Mouse (Mus musculus): ENCODE data around the gene Hsd11b1. TPM values are rescaled to one million over a fixed set of nuclear protein-coding genes. Genes with fewer than 3 reads are reported as not detected.
"Not testable (repeated sequence)": the region's sequence is repeated elsewhere in the genome, so short reads cannot be mapped to it uniquely, and the experiment has no call there.

Hsd11b1 gene
- polyA plus RNA-seq, 1 experiment from 2014 or later: 0.89 TPM

- H3K4me2 ChIP-seq: no peak overlapping the region
- no peak overlapping the region for H3K27ac ChIP-seq
- no peak overlapping the region for H3K9ac ChIP-seq
- H3K4me1 ChIP-seq: no peaks in the 10 kb centered on the region
- no peaks in the 10 kb centered on the region for H3K9me3 ChIP-seq (replicated peaks)
- H3K36me3 ChIP-seq: no peaks in the 10 kb centered on the region
- H3K27me3 ChIP-seq (replicated peaks): no peaks in the 10 kb centered on the region
- no peak overlapping the region for H3K4me3 ChIP-seq
- ATAC-seq: peak; percentile 42
- 35% methylated on average over 3 of the region's 3 CpGs for WGBS (ENCODE audit: insufficient replicate concordance)
These were observed 8.2 kb downstream of the Hsd11b1 start for GRCm38 (mm10) chr1:193255488-193256288.

- Histone ChIP-seq H3K27ac (no peak overlapping the region), H3K36me3 (no peaks in the 10 kb centered on the region), H3K4me3 (no peak overlapping the region), H3K4me2 (no peak overlapping the region), H3K27me3 (replicated peaks) (no peaks in the 10 kb centered on the region), H3K9me3 (replicated peaks) (no peaks in the 10 kb centered on the region), H3K9ac (no peak overlapping the region), H3K4me1 (no peaks in the 10 kb centered on the region)
- no peak for ATAC-seq
- 59% methylated on average over 8 of the region's 8 CpGs for WGBS (ENCODE audit: insufficient replicate concordance)
These were observed 8.8 kb downstream of the Hsd11b1 start for GRCm38 (mm10) chr1:193255032-193255431.

GRCm38 (mm10) chr1:193253895-193254294 is 10.0 kb downstream of the Hsd11b1 start:
- H3K9ac ChIP-seq; H3K9me3 ChIP-seq (replicated peaks); ATAC-seq; H3K4me1 ChIP-seq; H3K27ac ChIP-seq; H3K27me3 ChIP-seq (replicated peaks); H3K4me3 ChIP-seq; H3K36me3 ChIP-seq; H3K4me2 ChIP-seq: not testable (repeated sequence)
- WGBS (ENCODE audit: insufficient replicate concordance): 49% methylated on average over 3 of the region's 3 CpGs

GRCm38 (mm10) chr1:193252616-193253015 is 11.3 kb downstream of the Hsd11b1 start:
- H3K4me3 ChIP-seq: no peak overlapping the region
- H3K27ac ChIP-seq: no peak overlapping the region
- H3K27me3 ChIP-seq (replicated peaks): no peaks in the 10 kb centered on the region
- no peaks in the 10 kb centered on the region for H3K4me1 ChIP-seq
- no peak for ATAC-seq
- H3K9me3 ChIP-seq (replicated peaks): no peaks in the 10 kb centered on the region
- no peaks in the 10 kb centered on the region for H3K36me3 ChIP-seq
- H3K9ac ChIP-seq: no peak overlapping the region
- no peak overlapping the region for H3K4me2 ChIP-seq
- WGBS (ENCODE audit: insufficient replicate concordance): 43% methylated on average over 5 of the region's 5 CpGs

- WGBS (ENCODE audit: insufficient replicate concordance): 67% methylated on average over 7 of the region's 7 CpGs
These were observed 12.5 kb downstream of the Hsd11b1 start for GRCm38 (mm10) chr1:193251386-193251785.

GRCm38 (mm10) chr1:193250026-193250425 is 13.8 kb downstream of the Hsd11b1 start:
- WGBS (ENCODE audit: insufficient replicate concordance): 64% methylated on average over 2 of the region's 2 CpGs
- Histone ChIP-seq H3K9me3 (replicated peaks) (no peaks in the 10 kb centered on the region), H3K36me3 (no peaks in the 10 kb centered on the region), H3K27me3 (replicated peaks) (no peaks in the 10 kb centered on the region), H3K4me2 (no peak overlapping the region), H3K4me1 (no peaks in the 10 kb centered on the region), H3K9ac (no peak overlapping the region), H3K4me3 (no peak overlapping the region), H3K27ac (no peak overlapping the region)
- no peak for ATAC-seq

More at GRCm38 (mm10) chr1:193251386-193251785, 12.5 kb downstream of the Hsd11b1 start:
- H3K4me1 ChIP-seq: no peaks in the 10 kb centered on the region
- H3K4me2 ChIP-seq: no peak overlapping the region
- H3K4me3 ChIP-seq: no peak overlapping the region
- H3K9ac ChIP-seq: no peak overlapping the region
- H3K27me3 ChIP-seq (replicated peaks): no peaks in the 10 kb centered on the region
- ATAC-seq: no peak
- H3K27ac ChIP-seq: no peak overlapping the region
- H3K9me3 ChIP-seq (replicated peaks): no peaks in the 10 kb centered on the region
- H3K36me3 ChIP-seq: no peaks in the 10 kb centered on the region

- Histone ChIP-seq H3K9me3 (replicated peaks) (no peaks in the 10 kb centered on the region), H3K4me3 (no peak overlapping the region), H3K4me1 (no peaks in the 10 kb centered on the region), H3K27ac (no peak overlapping the region), H3K4me2 (no peak overlapping the region), H3K27me3 (replicated peaks) (no peaks in the 10 kb centered on the region), H3K9ac (no peak overlapping the region), H3K36me3 (no peaks in the 10 kb centered on the region)
- WGBS (ENCODE audit: insufficient replicate concordance): 84% methylated on average over 6 of the region's 6 CpGs
- ATAC-seq: no peak
These were observed 19.6 kb downstream of the Hsd11b1 start for GRCm38 (mm10) chr1:193244235-193244634.

GRCm38 (mm10) chr1:193243571-193244193 is 20.2 kb downstream of the Hsd11b1 start:
- H3K9ac ChIP-seq: no peak overlapping the region
- H3K36me3 ChIP-seq: no peaks in the 10 kb centered on the region
- no peaks in the 10 kb centered on the region for H3K27me3 ChIP-seq (replicated peaks)
- H3K27ac ChIP-seq: no peak overlapping the region
- 63% methylated on average over 10 of the region's 10 CpGs for WGBS (ENCODE audit: insufficient replicate concordance)
- no peaks in the 10 kb centered on the region for H3K4me1 ChIP-seq
- H3K9me3 ChIP-seq (replicated peaks): no peaks in the 10 kb centered on the region
- H3K4me3 ChIP-seq: no peak overlapping the region
- ATAC-seq: no peak
- no peak overlapping the region for H3K4me2 ChIP-seq

GRCm38 (mm10) chr1:193242863-193243262 is 21.0 kb downstream of the Hsd11b1 start:
- H3K27ac ChIP-seq: no peak overlapping the region
- H3K4me2 ChIP-seq: no peak overlapping the region
- no peaks in the 10 kb centered on the region for H3K36me3 ChIP-seq
- no peaks in the 10 kb centered on the region for H3K9me3 ChIP-seq (replicated peaks)
- no peak for ATAC-seq
- H3K9ac ChIP-seq: no peak overlapping the region
- 40% methylated on average over 4 of the region's 4 CpGs for WGBS (ENCODE audit: insufficient replicate concordance)
- H3K4me1 ChIP-seq: no peaks in the 10 kb centered on the region
- no peaks in the 10 kb centered on the region for H3K27me3 ChIP-seq (replicated peaks)
- no peak overlapping the region for H3K4me3 ChIP-seq

- Histone ChIP-seq H3K4me2 (no peak overlapping the region), H3K4me1 (no peaks in the 10 kb centered on the region), H3K27me3 (replicated peaks) (no peaks in the 10 kb centered on the region), H3K4me3 (no peak overlapping the region), H3K36me3 (no peaks in the 10 kb centered on the region), H3K9ac (no peak overlapping the region), H3K9me3 (replicated peaks) (no peaks in the 10 kb centered on the region), H3K27ac (no peak overlapping the region)
- ATAC-seq: peak; percentile 37; the same call in 1 of the 2 replicates
- 53% methylated on average over 8 of the region's 8 CpGs for WGBS (ENCODE audit: insufficient replicate concordance)
These were observed 21.6 kb downstream of the Hsd11b1 start for GRCm38 (mm10) chr1:193242238-193242637.

- Histone ChIP-seq H3K27me3 (replicated peaks) (no peaks in the 10 kb centered on the region), H3K4me1 (no peaks in the 10 kb centered on the region), H3K4me3 (no peak overlapping the region), H3K9me3 (replicated peaks) (no peaks in the 10 kb centered on the region), H3K4me2 (no peak overlapping the region), H3K27ac (no peak overlapping the region), H3K9ac (no peak overlapping the region), H3K36me3 (no peaks in the 10 kb centered on the region)
- 63% methylated on average over 4 of the region's 4 CpGs for WGBS (ENCODE audit: insufficient replicate concordance)
- ATAC-seq: no peak
These were observed 22.4 kb downstream of the Hsd11b1 start for GRCm38 (mm10) chr1:193241436-193241835.

- 56% methylated on average over 4 of the region's 4 CpGs for WGBS (ENCODE audit: insufficient replicate concordance)
- no peak for ATAC-seq
These were observed 25.4 kb downstream of the Hsd11b1 start for GRCm38 (mm10) chr1:193238426-193238825.

More at GRCm38 (mm10) chr1:193238426-193238825, 25.4 kb downstream of the Hsd11b1 start:
- H3K27ac ChIP-seq: no peak overlapping the region
- no peaks in the 10 kb centered on the region for H3K27me3 ChIP-seq (replicated peaks)
- H3K4me2 ChIP-seq: no peak overlapping the region
- no peaks in the 10 kb centered on the region for H3K36me3 ChIP-seq
- H3K4me1 ChIP-seq: no peaks in the 10 kb centered on the region
- H3K4me3 ChIP-seq: no peak overlapping the region
- H3K9me3 ChIP-seq (replicated peaks): no peaks in the 10 kb centered on the region
- H3K9ac ChIP-seq: no peak overlapping the region
